Mouse (Mus musculus) layer of hippocampus, adult 8-10 months (tissue): ENCODE results near the gene Fos. TPM values are rescaled to one million over a fixed set of nuclear protein-coding genes. Genes with fewer than 3 reads are reported as not detected.

Experiments
- DNase-seq, 2 experiments: peaks; one replicate each; pipeline ENCODE4 v3.0.0; 2022; ENCODE audit warnings: low spot score in 2 of 2
- total RNA-seq, 4 experiments: library from RNA; stranded (reverse); gene quantifications; 2 replicates each; pipeline ENCODE4 v1.2.4; 2022

Fos gene
- total RNA-seq, result 10 to 100 TPM; 14.4 to 24.7 (median 21.0) TPM

DNA sequence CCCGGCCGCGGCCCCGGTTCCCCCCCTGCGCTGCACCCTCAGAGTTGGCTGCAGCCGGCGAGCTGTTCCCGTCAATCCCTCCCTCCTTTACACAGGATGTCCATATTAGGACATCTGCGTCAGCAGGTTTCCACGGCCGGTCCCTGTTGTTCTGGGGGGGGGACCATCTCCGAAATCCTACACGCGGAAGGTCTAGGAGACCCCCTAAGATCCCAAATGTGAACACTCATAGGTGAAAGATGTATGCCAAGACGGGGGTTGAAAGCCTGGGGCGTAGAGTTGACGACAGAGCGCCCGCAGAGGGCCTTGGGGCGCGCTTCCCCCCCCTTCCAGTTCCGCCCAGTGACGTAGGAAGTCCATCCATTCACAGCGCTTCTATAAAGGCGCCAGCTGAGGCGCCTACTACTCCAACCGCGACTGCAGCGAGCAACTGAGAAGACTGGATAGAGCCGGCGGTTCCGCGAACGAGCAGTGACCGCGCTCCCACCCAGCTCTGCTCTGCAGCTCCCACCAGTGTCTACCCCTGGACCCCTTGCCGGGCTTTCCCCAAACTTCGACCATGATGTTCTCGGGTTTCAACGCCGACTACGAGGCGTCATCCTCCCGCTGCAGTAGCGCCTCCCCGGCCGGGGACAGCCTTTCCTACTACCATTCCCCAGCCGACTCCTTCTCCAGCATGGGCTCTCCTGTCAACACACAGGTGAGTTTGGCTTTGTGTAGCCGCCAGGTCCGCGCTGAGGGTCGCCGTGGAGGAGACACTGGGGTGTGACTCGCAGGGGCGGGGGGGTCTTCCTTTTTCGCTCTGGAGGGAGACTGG is at the start of gene Fos:
Fos (plus strand) TSS at position 410 of the 817 bp plus-strand sequence.
- DNase-seq, result peak; percentile 80 to 87

- no peak for DNase-seq
Observed at GRCm38 (mm10) chr12:85425721-85426120, 48.0 kb upstream of the Fos start.

GRCm38 (mm10) chr12:85426126-85426525 is 47.6 kb upstream of the Fos start:
- no peak for DNase-seq

GRCm38 (mm10) chr12:85427802-85428201 is 45.9 kb upstream of the Fos start:
- DNase-seq, result no peak

DNA sequence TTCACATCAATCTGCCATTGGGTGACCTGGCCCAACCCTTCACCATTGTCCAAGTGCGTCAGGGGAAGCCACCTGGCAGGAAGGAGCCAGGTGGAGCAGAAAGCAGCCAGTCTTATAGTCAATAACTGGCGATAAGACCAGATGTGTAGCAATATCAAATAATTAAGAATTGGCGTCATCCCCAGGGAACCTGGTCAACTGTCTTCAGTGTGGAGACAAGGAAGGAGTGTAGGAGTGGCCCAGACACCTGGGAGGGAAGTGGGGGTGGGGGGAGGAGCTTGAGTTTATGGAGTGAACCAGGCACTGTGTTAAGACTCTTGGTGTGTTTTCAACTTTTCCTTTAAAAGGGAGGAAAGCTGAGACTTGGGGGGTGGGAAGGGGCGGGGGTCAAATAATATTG is 43.7 kb upstream of the Fos start:
- no peak for DNase-seq

GRCm38 (mm10) chr12:85430434-85430833 is 43.3 kb upstream of the Fos start:
- no peak for DNase-seq

GRCm38 (mm10) chr12:85433850-85434249 is 39.8 kb upstream of the Fos start:
- DNase-seq, result no peak

DNA sequence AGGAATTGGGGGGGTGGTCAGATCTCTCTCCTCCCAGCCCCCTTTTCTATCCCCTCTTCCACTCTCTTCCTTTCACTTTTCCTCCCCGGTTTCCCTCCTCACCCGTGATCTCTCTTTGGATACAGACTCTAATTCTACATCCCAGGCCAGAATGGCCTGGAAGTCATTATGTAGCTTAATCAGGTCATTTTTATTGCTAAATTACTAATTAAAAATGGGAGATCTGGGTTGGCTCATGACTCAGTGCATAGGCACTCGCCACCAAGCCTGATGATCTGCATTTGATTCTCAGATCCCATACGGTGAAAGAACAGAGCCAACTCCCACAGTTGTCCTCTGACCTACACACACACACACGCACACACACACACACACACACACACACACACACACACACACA is 39.2 kb upstream of the Fos start:
- no peak for DNase-seq

DNA sequence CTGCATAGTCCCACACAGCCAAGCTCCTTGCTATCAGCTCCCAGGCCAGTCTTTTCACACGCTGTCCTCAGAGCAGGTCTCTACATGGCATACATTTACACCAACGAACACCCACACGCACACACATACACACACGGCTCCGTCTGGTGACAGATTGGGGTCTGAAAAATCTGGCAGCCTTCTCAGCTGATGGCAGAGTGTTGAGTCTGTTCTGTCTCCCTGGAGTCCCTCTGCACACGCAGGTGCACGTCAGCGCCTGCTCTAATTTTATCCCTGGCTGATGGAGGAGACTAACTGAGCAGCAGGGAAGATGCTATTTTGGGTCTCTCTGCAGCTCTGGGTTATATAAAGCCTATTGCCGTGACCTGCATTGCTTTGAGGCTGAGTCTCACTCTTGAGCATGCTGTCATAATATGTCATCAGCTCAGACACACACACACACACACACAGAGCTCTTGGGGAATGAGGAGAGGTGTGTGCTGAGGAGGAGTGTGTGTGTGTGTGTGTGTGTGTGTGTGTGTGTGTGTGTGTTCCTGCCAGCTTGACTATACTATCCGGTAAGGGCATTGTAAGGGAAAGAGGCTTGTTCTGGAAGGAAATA is 37.6 kb upstream of the Fos start:
- peak; percentile 87 to 92 for DNase-seq

DNA sequence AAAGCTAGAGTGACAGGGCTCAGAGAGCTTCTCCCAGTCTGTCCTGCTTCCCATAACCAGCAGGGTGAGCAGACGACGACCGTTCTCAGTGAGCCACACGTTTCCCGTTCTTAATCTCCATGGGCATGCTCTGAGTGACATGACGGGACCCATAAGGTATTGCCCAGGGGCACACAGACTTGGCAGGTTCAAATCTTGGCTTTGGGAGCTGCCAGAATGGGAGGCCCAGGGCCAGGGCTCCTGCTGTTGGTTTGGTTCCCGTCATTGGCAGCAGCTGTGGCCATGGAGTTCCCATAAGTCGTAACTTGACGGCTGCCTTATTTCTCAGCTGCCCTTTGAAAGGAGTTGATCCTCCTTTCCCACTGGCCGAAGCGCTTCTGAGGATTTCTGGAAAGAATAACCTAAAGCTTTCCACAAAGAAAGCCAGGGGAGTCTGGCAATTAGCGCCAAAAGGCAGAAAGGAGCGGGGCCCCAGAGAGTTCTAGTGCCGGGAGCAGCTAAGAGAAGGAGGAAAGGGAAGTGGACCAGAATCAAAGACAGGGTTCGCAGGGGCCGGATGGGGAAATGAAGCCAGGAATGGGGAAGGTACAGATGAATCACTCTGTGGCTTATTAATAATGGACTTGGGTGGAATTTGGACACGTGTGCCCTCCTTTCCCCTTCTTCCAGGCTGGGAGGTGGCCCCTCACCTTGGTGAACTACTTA is 36.4 kb upstream of the Fos start:
- DNase-seq, result no peak

GRCm38 (mm10) chr12:85443456-85443855 is 30.2 kb upstream of the Fos start:
- DNase-seq, result no peak

- no peak for DNase-seq
Observed at GRCm38 (mm10) chr12:85444646-85445045, 29.0 kb upstream of the Fos start.

DNA sequence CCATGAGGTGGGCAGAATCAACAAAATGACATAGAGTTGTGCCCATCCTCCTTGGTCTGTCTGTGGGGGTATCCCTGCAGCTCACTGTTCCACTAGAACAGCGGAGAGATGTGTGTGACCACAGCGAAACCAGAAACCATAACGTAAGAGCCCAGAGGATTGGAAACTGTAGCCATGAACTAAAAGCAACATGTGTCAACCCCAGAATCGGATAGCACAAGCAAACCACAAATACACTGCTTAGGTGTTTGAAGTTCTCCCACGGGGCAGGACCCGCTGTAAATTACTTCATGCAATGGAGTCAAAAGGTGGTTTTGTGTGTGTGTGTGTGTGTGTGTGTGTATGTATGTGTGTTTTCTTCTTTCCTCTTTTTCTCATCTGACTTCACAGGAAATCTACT is 26.7 kb upstream of the Fos start:
- no peak for DNase-seq

DNA sequence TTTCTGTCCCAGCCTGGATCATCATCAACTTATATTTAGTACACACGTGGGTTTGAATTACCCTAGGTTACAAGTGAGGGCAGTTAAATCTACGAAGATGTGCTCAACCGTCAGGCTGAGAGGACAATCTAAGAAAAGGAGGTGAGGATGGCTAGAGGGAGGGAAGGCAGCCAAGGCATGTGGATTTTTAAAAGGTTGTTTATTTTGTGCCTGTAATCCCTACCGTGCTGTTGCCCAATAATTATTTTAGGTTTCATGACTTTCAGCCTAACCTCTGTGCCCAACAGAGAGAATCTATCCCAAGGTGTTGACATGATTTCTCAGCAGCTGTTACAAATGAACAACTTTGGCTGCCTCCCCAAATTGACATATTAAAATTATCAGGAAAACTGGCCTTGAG is 26.2 kb upstream of the Fos start:
- DNase-seq, result no peak

DNA sequence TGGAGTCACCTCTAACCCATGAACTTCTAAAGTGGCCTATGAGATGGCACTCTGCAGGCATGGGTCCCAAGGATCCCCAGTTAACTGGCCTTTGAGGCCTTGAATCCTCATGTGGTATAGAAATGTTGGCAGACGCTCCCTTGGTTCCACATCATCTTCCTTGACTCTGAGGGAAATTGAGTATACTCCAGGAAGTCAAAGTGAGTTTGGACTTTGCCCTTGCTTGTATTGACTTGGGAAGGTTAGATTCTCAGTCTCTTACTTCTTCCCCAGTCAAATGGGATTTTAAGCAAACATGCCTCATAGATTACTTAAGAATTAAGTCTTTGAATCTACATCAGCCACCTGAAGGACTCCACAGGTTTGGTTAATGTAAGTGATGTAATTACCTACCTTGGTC is 24.2 kb upstream of the Fos start:
- DNase-seq, result no peak

DNA sequence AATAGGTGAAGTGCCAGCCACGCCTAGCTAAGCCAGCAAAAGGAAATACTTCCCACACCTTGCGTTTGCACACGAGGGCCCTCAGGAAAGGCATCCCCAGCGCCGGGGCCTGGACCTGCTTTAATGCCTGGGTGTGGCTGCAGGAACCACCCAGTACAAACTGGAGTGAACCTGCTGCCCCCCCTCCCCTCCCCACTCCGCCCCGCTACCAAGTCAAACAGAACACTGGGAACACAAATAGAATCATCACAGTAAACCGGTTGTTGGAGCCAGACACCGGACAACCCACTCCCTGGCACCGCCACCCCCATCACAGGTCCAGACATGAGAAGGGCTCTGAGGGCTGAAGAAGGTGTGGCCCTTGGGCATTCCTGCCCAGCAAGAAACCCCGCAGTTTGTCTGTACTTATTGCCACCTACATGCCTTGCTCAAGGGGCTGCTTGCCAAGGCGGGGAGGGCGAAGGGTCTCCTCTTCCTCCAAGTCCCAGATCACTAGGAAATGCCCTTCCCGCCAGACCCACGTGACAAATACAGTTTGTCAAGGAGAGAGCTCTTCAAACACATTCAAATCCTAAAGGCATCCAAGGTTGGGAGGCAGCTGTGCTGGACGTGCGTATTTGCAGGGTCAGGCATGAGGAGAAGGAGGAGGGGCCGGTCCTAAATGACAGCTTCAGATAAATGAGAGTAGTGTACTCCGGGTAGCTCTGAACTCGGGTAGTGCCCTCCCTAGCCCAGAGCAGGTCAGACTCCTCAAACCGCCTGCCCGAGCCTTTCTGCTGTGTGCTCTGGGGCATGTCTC is 21.8 kb upstream of the Fos start:
- DNase-seq, result no peak

DNA sequence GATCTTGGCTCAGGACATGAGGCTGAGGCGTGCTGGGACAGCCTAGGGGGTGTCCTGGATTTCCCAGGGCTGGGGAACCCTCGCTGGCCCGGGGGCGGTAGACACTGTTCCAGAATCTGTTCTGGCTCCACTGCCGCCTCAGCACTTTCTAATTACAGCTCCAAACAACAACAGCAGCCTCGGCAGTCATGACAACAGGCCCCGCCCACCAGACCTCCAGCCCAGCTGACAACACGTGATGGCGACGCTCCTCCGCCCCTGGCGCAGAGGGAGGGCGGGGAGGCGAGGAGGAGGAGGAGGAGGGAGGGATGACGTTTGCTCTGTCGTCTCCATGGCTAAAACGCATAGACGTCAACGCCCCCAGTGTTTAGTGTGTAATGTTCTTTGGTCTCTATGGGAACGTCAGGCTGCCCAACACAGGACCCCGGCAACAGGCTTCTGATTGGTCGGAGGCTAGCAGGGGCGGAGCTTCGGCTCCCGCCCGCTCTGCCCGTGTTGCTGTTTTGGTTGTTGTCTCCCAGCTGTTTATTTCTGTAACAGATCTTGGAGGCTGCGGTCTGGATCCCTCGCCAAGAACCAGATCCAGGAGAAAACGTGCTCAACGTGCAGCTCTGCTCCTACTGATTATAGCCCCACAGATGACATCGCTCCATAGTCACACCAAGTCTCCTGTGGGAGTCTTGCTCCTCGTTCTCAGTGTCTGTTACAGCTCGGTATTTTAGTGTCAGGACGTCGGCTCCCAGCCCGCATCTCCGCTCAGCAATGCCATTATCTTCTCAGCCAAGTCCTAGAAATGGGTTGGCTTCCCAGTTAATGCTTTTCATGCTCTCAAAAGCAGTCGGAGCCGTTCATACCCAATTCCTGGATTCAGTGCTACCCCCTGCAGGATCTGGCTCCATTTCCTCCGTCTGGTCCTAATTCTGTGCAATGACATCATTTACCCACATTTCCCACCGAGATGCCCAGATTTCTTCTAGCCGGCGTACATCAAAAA is 18.3 kb upstream of the Fos start:
- peak; percentile 97 to 98 for DNase-seq

DNA sequence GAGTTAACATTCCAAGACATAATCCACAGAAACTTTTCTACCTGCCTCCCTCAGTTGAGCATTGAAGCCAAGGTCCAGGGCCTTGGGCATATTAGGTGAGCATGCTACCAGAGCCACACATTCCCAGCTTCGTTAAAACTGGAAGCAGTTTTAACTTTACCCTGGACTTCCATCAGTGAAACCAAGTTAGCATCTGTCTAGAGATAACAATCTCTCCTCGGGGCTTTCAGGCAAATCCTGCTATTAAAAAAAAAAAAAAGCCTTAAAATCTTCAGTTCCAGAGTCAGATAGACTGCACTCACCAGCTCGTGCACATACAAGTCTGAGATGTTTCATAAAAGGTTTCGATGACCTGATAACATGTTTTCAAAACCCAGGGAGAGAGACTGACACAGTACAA is 17.4 kb upstream of the Fos start:
- no peak for DNase-seq

DNA sequence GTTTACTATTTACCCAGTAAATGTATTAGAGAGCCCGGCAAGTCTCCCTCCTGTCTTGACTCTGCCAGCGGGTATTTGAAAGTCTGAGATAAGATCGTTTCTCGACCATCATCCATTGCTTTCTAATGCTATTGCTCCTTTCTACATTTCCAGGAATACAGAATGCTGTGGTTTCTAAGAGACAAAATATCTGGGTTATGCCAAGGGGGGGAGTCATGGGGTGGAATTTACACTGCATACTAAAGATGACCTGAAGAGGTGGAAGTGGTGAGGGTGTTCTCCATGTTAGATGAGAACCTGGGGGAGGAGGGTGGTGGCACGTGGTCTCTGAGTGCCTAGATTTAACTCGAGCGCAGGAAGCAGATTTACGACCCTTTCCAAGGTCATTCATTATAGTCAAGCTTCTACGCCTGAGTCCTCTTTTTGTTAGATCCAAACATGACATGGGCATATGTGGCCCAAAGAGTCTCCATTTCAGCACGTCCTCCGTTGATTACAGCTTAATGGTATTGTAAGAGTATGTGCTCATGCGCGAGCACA is 16.7 kb upstream of the Fos start:
- no peak for DNase-seq

DNA sequence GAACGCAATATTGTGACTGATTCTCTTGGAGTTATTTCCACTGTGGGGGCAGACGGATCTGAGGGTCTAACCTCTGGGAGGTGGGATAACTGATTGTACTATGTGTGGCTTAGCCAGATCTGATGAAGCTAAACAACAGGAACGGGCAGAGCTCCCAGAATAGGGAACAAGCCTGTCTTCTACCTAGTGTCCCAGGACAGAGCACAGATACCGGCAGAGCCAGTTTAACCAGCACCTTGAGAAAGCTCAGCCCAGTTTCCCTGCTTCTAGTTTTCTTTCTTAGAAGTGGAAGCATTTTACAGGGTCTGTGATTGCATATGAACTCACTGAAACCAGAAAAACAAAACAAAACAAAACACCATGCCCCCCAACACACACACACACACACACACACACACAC is 13.9 kb upstream of the Fos start:
- no peak for DNase-seq
